Mouse (Mus musculus): Measurements from ENCODE around the gene Erich3.

DNA sequence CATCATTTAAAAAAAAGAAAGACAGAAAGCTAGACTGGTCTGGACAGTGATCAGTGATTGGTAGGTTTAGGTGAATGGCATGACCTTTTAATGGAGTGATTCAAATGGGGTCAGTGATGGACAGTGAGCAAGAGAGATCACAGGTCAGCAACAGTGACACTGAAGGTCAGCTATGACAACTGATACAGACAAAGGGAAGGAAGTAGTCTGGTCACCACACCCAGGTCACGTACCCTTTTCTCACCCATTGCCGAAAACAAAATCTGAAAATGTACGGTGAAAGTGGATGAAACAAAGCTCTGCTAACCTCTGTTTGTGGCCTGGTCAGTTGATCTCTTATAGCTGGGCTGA lies 28.9 kb downstream of the Erich3 start:
- TF ChIP-seq CTCF (IDR thresholded peaks at IDR 0.05; ENCODE audit: extremely low read depth, insufficient read length, insufficient replicate concordance, low read depth, low read length), result no peak
- no peak for TF ChIP-seq POLR2A (IDR thresholded peaks at IDR 0.05; ENCODE audit: low read depth, low read length)
